Mouse (Mus musculus): Measurements from ENCODE around the gene Adora3.

The Adora3 gene

DNA sequence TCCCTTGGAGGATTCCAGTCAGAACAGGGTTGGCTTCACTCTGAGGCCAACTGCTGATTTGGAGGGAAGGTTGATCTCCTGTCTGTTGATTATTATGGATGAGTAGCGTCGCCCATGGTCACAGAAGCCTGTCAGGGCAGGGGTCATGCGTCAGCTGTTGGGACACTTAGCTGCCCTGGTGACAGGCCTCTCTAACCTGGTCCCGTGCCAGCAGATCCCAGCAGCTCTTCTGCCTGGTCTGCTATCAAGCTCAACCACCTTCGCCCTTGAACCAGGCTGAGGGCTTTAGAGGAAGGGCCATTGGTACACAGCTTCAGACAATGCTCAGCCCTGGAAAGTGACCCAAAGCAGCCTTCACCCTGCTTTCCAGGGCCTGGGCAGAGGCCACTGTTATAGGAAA is 5.4 kb downstream of the Adora3 start:
- DNase-seq (ENCODE audit: low read depth), result no peak

DNA sequence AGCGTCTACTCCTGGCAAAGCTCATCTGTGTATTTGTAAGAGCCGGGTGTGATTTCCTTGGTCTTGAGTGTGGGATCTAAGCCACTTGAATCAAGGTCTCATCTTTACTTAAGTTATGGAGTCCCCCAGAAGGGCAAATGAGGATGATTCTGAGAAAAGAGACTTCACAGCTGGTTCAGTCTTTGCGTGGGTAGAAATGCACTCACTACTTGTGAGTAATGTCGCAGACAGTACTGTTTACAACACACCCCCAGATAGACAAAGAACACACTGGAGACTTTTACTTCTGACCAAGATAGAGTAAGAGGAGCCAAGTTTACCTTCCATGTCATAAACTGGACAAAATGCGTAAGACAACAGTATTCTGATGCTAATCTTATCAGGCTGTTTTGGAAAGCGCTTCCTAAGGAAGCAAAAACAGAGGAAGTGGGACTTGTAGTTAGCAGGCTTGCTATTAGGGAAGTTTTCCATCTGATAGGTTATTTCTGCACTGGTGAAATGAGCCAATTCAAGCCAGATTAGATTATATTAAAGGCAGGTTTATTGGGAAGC is 6.7 kb downstream of the Adora3 start:
- DNase-seq (ENCODE audit: low read depth), result no peak

DNA sequence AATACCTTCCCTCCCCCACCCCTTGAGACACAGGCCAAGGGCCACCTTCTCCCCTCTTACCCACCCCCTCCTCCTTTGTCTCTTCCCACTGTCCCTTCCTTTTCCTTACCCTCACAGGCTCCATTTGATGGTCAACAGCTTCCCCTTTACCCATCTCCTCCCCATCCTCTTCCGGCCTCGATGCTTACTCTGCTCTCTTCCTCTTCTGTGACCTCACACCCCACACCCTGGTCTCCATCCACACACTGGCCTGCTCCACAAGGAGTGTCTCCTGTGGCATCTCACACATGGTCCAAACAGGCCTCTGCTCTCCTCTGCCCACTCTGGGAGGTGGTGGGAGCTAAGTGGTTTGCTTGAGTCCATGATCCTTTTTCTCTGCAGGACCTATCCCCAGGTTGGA is 7.3 kb downstream of the Adora3 start:
- no peak for DNase-seq (ENCODE audit: low read depth)

DNA sequence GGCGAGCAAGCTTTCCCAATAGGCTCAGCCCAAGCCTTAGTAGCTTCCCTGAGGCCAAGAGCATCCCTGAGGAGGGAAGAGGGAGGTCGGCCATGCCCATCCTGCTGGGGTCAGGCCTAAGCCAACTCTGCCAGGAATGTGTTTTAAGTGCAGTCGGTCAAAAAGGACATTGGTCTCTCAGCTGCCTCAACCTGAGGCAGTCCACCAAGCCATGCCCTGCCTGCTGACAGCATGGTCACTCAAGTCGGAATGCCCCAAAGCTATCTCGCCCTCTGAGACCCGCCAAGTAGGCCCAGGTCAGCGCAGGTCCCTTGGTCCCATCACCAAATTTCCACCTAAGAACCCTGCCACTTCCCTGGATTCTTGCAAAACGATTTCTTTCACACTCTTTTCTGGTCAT is 8.1 kb downstream of the Adora3 start:
- no peak for DNase-seq (ENCODE audit: low read depth)

GRCm38 (mm10) chr3:105880419-105880818 is 9.8 kb downstream of the Adora3 start:
- no peak for DNase-seq (ENCODE audit: low read depth)

DNA sequence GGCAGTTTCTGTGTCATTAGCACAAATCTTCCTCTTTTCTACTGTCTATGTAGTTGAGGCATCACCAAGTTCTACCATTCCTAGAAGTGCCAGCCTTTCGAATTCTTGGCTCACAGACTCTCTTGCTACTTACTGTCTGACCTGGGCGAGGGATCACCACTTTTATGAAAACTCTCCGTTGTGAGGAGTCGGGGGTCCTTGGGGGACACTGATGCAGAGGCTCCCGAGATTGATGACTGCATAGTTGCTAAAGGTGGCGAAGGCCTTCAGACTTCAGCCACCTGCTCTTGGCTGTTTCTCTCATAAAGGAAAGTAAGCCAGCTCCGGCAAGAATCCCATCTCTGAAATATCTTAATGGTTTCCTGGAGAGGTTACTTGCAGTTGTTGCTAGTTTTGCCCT is 11.4 kb downstream of the Adora3 start:
- no peak for DNase-seq (ENCODE audit: low read depth)

DNA sequence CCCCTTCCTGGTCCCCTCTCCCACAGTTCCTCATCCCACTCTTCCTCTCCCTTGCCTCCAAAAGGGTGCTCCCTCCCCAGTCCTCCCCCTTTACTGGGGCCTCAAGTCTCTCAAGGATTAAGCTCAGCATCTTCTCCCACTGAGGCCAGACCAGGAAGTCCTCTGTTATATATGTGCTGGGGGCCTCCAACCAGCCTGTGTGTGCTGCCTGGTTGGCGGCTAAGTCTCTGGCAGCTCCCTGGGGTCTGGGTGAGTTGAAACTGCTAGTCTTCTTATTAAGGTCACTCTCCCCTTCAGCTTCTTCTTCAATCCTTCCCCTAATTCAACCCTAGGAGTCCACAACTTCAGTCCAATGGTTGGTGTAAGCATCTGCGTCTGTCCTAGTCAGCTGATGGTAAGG is 12.5 kb downstream of the Adora3 start:
- no peak for DNase-seq (ENCODE audit: low read depth)

DNA sequence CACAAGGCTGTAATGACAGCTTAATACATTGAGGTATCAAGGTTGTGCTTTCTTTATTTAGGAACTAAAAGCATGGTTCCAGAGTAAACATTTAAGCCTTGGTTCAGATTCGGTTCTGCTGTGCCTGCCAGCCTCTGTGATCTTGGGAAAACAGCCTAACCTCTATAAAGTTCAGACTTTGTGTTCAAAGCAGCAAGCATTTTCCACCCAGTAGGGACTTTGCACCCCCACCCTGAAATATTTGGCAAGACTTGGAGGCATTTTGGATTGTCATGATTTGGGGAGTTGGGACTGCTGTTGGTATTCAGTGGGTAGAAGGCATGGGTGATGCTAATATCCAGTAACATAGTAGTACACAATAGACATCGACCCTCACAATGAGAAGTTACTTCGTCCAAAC is 18.3 kb downstream of the Adora3 start:
- no peak for DNase-seq (ENCODE audit: low read depth)

DNA sequence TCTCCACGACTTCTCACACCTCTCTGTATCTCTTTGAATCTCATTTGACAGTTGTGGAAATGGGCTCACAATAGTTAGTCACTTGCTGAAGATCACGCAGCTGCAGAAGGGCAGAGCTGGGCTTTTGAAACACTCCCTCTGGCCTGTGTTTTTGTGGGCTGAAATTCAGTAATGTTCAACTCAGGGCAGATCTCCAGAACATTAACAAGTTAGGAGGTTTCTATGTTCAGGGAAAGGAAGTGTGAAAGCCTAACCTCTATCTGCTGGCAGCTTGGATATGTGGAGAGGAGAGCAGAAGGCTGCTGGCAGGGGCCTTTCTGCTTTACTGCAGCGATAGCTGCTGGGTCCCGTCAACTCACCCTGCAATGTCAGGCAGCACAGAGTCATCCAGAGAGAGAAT is 19.6 kb downstream of the Adora3 start:
- no peak for DNase-seq (ENCODE audit: low read depth)

- DNase-seq (ENCODE audit: low read depth), result no peak
Observed at GRCm38 (mm10) chr3:105891141-105891540, 20.5 kb downstream of the Adora3 start.

GRCm38 (mm10) chr3:105891760-105892571 is 21.3 kb downstream of the Adora3 start:
- no peak for DNase-seq (ENCODE audit: low read depth)

DNA sequence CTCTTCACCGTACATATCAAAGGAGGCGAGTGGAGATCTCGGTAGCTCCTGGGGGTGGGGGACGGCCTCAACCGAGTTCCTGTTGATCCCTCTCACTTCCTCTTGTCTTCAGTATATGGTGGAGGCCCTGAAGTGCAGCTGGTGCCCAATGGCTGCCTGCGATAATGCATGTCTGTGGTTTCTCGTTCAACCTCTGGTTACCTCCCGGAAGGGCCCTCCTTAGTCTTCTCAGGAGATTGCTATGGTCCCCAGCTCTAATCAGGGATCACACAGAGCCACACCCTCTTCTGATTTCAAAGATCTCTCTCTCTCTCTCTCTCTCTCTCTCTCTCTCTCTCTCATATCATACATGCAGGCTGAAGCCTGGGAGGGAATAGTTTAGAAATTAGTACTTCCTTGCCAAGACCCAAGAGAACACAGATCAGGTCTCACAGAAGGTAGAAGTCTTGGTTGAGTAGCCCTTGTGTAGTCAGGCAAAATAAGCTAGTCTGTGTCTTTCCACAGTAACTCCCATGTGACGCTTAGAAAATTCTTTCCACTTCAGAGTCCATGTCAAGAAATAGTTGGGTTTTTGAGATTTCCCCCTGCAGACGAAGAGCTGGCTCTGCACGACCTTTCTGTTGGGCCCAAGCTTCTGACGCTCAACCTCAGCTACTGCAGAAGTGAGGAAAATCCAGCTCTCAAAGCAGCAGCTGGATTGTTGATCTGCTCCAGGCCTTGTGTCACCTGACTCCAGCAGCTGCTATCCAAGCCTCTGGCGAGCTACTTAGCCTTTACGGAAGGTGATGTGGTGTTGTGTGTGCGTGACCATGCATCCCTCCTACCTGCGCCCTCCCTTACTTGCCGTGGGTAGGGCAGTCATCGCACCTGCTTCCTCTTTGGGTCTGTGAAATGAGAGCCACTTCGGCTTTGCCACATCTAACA is 22.2 kb downstream of the Adora3 start:
- DNase-seq (ENCODE audit: low read depth), result peak; percentile 63

DNA sequence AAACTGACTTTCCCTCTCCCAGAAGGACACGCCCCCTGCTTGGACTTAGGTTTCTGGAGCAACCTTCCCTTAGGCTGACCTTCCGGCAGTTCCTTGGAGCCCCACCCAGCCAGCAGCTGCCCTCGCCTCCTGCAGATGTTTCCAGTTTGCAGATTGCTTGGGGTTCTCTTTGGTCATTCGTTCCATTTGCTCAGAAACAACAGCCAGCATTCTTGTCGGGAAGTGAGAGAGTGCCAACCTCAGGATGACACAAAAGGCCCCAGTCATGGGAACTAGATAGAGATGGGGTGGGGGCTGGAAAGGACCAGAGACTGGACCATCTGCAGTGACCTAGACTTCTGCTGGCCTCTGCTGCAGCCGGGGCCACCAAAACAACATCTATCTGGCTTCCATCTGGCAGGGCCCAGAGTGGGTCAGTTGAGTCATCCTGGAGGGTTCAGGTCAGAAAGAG is 23.3 kb downstream of the Adora3 start:
- no peak for DNase-seq (ENCODE audit: low read depth)

- peak; percentile 93 for DNase-seq (ENCODE audit: low read depth)
Observed at GRCm38 (mm10) chr3:105894601-105895592, 24.2 kb downstream of the Adora3 start.

DNA sequence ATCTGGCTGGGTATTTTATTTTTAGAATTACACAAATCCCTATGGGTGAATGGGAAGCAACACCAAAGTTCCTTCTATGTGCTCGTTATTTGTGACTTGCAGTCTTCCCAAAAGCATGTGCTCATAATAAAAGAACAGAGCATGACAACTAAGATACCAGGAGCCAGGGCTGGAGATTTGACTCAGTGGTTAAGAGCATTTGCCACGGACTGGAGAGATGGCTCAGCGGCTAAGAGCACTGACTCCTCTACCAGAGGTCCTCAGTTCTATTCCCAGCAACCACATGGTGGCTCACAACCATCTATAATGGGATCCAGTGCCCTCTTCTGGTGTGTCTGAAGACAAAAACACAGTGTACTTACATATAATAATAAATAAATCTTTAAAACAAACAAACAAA is 26.2 kb downstream of the Adora3 start:
- no peak for DNase-seq (ENCODE audit: low read depth)

DNA sequence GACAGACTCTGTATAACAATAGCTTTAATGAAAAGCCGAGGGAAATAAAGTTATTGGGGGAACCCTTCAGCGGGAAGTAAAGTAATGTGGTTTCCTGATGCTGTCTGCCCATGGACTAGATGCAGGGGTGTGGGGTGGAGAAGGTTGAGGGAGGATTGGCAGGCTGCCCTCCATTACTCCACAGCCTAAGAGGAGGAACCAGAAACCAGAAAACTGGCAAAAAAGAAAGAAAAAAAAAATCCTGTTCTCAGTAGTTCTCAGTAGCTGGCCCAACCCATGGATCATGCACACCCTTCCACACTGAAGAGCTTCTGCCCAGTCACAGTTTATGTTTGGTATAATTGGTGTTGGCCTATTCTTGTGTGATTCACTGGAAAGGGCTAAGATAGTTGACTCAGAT is 27.7 kb downstream of the Adora3 start:
- DNase-seq (ENCODE audit: low read depth), result no peak

- DNase-seq (ENCODE audit: low read depth), result no peak
Observed at GRCm38 (mm10) chr3:105898861-105899260, 28.2 kb downstream of the Adora3 start.

DNA sequence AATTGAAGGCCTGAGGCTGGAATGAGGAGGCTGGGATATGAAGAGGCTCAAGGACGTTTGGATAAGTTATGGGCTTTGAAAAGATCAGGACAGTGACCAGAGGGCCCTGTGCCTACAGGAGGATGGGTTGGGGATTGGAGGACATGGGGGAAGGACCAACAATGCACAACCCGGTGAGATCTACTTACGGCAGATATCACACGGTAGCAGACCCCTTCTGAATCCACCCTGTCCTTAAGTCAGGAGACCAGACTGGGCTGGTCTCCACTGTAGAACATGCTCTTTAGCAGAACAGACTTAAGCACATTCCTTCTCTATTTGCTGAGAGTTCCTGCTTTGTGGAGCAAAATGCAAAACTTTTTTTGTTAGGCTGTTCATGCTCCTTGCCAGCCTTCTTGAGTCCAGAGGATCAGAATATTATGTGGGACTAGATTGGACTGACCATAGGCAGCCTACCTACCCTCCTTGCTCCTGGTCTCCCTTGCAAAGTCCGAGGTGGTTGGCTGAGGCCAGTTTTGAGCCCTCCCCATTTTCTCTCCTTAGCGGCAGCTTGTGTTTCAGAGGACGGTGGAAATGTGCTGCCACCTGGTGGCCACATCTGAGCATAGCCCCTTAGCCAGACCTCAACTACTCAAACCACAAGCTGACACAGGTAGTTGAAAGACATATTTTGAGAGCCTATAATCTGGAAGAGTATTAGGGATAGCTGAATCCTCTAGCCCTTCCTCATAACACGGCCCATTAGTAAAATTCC is 28.9 kb downstream of the Adora3 start:
- peak; percentile 77 for DNase-seq (ENCODE audit: low read depth)

DNA sequence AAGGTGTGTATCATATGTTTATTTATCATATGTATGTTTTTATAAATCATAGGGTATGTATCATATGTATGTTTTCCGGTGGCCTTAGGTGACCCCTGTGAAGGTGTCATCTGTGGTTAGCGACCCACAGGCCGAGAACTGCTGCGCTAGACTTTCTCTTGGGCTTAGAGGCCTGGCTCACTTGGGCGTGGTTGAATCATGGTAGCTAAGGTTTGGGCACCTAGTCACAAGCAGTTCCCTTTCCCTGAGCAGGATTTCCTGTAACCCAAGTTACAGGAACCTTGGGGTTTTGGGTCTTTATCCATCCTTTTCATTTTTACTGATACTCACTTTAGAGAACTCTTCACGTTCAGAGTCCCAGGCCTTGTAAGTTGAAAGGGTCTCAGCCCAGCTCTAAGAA is 29.6 kb downstream of the Adora3 start:
- no peak for DNase-seq (ENCODE audit: low read depth)

DNA sequence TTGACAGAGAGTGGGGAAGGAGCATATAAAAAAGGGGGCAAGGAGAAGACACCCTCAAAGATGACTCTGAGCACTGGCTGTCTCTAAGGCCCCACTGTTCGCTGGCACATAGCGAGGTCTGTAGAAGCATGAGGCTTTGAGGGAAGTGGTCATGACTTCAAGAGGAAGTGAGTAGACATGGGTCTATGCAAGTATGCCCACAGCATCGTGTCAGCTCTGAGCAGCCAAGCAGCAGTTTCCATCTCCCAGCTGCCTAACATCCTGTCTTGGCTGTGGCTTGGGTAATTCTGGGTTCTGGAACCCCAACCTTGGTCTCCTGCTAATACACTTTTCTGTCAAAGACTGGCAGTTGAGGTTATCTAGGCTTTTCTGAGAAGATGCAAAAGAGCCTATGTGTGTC is 30.1 kb downstream of the Adora3 start:
- no peak for DNase-seq (ENCODE audit: low read depth)

GRCm38 (mm10) chr3:105901468-105901867 is 30.8 kb downstream of the Adora3 start:
- DNase-seq (ENCODE audit: low read depth), result no peak

All from c-Kit-positive CD71-negative TER-119-negative erythroid progenitor cells, embryonic 14.5 days (primary cell).